Mouse (Mus musculus) thymus, postnatal 14 days (tissue): ENCODE measurements around the gene Fam19a3.
"Not testable (repeated sequence)": the region's sequence is repeated elsewhere in the genome, so short reads cannot be mapped to it uniquely, and the experiment has no call there.

Experiments used
- DNase-seq: peaks from one replicate; pipeline ENCODE4 v3.0.0; 2021

Gene Fam19a3

DNA sequence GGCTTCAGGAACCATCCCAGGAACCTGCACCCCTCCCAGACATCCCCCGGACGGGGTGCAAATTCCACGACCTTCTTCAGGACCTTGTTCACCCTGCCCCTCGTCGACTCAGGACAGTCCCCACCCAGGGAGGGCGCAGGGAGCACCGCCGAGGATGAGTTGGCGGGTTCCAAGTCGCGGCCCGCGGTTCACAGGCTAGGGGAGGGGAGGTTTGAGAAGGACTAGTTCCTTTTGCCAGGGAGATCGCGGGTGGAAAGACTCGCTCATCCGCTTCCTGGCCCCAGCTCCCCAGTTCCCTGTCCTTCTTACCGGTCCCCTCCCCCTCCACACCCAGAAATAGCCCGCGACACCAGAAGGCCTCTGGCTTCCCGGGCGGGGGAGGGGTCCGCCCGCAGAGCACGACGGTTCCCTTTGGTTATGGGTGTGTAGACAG is at the start of gene Fam19a3:
Gene Fam19a3, minus strand, starts transcription at position 370 of the 433 bp plus-strand sequence.
- DNase-seq, result peak; percentile 46

DNA sequence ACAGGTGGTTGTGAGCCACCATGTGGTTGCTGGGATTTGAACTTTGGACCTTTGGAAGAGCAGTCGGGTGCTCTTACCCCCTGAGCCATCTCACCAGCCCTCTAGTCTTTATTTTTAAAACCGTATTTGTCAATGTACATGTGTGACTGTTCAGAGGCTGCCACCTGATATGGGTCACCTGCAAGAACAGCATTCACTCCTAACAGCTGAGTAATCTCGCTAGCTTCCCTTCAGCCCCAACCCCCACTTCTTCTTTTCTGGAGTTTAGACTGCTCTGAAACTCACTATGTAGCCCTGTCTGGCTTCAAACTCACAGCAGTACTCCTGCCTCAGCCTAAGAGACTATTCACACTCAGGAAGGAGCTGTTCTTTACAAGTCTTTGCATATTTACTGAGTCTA is 40.8 kb upstream of the Fam19a3 start:
- no peak for DNase-seq

DNA sequence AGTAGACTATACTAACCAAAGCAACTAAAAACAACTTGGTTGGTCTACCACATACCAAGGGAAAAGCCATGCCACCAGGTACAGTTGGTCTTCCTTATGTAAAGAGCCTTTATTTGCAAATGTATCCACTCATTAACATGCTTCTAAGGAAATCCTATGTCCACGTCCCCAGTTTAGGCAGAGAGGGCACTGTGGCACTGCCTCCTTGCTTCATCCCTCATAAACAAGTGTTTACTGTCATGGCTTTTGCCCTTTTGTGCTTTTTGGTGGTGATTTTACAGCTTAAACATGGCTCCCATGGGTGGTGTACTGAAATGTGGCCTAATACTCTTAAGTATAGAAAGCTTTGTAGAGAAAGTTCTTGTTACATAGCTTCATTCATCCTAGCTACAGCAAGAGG is 38.8 kb upstream of the Fam19a3 start:
- DNase-seq, result no peak

DNA sequence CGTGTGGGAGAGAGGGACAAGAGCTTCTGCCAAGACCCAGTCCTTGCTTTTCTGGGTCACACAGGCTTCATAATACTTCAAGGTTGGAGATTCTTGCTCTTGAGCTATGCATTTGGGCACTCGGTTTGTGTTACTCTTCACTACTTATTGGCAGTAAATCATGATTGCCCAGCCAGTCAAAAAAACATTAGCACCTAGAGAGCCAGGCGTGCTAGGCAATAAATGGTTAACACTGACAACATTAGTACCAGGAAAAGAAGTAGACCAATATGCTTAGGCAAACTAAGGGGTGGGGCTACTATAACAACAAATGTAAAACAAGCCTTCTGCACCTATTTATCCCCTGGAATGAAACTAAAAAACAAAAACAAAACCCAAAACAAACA is 37.1 kb upstream of the Fam19a3 start:
- no peak for DNase-seq

DNA sequence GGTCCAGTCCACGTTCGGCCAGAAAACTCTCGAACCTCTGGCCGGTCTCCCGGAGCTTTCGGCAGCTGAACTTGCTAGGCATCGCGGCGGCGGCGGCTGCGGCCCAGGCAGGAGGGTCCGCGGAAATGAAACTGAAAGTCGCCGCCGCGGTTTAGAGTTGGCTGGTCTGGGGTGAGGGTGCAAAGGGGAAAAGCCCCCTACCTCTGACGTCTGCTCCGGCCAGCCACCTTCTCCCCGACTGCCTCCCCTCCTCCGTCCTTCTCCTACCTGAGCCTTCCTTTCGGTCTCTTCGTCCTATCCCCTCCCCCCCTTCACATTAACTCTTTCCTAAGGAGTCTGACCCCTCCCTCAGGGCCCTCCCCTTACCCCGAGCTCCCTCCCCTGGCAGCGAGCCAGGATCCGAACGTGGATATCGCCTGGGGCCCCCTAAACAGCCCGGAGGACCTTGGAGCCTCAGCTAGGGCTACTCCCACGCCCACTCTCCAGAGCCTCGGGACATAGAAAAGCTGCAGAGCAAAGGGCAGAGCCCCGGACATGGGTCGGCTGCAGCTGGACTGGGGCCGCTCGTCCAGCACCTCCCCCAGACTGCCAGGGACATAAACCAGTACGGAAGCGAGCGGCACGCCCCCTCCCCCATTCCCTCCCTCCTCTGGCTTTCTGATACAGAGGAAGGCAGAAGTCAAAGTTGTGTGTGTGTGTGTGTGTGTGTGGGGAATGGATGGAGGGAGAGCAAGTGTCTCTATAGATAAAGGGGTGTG is 36.5 kb upstream of the Fam19a3 start, which contains the start of gene Mov10:
Gene Mov10, minus strand, starts transcription at position 573 of the 758 bp plus-strand sequence.
- DNase-seq, result peak; percentile 81

DNA sequence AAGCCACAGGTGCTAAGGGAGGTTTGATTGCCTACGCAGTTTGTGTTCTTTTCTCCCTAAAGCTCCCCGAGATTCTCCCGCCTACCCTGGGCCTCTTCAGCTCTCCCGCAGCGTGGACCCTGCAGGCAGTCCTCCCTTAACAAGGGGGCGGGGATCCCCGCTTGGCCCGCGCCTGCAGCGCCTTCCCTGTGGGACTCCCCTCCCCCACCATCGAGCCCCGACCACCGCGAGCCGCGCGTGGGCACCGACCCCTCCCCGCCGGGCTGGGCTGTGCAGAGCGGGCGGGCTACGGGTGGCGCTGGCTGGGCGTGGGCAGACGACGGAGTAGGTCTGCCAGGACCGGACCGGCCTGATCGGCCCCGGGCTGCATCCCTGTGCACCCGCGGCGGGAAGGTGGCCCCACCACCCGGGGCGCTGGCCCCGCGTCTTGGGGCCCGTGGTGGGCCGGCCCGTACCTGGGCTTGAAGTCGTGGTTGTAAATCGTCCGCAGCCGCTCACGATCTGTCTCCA is 35.9 kb upstream of the Fam19a3 start:
- DNase-seq, result peak; percentile 77

DNA sequence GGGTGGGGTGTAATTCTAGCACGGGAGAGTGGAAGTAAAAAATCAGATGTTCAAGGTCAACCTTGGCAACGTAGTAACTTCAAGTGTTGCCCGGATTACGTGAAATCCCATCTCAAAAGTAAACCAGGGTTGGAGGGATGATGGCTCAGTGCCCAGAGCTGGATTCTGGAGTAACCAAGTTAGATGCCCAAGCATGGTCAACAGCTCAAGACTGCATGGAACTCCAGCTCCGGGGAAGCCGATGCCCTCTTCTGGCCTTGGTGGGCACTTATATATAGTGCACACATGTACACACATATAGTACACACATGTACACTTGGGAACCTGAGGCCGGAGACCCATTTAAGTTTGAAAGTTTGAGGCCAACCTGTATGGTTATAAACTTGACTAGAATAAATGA is 34.5 kb upstream of the Fam19a3 start:
- DNase-seq, result no peak

DNA sequence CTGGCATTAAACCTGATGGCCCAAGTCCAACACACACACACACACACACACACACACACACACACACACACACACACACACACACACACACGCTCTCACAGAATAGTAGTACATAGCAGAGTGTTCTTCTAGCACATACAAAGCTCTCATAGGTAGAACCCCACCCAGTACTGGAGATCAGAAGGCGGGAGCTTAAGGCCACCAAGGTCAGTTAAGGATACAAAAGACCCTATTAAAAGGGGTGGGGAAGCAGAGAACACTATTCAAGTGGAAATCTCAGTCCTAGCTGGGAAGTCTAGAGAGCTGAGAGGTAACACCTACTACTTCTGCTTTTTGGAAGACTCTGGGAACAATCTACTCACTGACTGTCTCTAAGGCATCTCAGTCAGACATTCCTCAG is 33.7 kb upstream of the Fam19a3 start:
- DNase-seq, result no peak

DNA sequence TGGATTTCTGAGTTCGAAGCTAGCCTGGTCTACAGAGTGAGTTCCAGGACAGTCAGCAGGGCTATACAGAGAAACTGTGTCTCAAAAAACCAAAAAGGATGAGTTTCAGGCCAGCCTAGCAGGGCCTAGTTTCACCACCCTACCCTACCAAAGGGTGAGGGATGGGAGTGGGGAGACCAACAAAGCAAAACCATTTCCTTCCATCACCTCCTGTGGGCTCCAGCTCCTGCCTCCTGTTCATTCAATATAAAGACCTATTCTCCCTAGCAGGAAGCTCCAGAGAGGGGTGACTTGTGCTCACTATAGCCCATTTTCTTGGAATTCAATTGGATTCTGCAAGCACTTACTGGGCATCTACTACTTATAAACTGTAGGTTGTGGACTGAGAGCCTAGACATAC is 33.1 kb upstream of the Fam19a3 start:
- DNase-seq, result no peak

DNA sequence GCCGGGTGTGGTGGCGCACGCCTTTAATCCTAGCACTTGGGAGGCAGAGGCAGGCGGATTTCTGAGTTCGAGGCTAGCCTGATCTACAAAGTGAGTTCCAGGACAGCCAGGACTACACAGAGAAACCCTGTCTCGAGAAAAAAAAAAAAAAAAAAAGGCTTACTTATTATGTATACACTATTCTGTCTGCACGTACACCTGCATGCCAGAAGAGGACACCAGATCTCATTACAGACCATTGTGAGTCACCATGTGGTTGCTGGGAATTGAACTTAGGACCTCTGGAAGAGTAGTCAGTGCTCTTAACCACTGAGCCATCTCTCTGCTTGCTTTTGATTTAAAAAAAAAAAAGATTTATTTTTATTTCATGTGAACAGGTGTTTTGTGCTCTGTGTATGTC is 31.6 kb upstream of the Fam19a3 start:
- not testable (repeated sequence) for DNase-seq

DNA sequence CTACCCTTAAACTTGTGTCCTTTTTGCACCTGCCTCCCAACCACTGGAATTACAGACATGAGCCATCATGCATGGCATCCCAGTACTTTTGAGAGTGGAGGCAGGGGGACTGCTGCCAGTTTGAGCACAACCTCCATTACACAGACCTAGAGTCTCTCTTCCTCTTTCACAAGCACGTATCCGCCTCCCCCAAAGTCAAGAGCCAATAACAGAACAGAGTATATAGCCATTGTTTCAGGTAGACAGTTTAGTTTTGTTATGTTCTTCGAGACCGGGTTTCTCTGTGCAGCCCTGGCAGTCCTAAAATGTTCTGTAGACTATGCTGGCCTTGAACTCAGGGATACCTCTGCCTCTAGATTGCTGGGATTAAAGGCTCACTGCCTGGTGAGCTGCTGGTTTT is 30.6 kb upstream of the Fam19a3 start:
- DNase-seq, result no peak

DNA sequence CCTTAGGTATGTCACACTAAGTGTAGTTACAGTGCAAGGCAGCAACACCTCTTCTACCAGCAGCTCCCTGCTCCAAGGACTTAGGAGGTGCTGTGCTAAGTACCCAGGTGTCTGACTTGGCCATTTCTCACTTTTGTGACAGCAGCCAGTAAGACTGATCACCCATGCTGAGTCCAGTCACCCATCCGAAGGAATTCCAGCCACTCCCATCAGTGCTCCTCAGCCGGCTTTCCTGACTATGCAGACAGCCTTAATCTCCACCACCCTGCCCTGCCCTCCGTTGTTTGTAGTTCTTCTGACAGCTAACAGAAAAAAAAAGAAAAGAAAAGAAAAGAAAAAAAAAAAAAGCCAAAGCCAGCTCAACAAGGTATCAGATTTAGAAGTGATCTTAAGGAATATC is 30.1 kb upstream of the Fam19a3 start:
- no peak for DNase-seq

DNA sequence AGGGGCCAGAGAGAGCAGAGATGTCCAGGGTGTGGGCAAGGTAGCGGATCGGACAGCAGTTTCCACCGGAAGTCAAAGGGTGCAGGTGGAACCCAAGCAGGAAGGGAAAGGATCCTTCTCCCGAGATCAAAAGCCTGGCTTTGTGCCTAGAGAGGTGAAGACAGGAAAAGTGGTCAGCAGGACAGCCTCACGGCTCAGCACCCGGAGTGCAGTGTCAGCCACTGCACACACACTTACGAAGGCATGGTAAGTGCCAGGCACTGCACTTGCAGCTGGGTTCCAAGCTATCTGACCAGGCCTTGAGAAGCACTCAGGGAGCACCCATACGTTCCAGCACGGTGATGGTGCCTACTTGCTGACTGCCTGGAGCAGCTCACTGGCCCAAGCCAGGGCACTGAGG is 23.9 kb upstream of the Fam19a3 start:
- DNase-seq, result no peak

DNA sequence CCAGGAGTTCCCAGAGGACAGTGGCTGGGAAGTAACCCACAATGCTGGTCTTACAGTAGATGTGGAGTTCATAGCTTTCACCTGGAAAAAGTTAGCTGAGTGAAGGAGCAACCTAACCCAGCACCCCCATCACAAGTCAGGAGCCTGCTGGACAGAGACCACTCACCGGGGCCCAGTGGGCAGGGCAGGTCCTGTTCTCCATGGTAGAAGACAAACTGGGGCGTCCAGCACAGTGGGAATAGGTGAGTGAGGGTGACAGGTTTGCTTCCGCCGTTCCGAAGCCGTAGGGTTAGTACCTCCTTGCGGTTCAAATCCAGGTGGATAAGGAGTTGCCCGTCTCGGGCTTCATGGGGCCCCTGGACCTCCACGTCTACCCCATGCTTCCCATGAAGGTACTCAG is 22.7 kb upstream of the Fam19a3 start:
- DNase-seq, result no peak

DNA sequence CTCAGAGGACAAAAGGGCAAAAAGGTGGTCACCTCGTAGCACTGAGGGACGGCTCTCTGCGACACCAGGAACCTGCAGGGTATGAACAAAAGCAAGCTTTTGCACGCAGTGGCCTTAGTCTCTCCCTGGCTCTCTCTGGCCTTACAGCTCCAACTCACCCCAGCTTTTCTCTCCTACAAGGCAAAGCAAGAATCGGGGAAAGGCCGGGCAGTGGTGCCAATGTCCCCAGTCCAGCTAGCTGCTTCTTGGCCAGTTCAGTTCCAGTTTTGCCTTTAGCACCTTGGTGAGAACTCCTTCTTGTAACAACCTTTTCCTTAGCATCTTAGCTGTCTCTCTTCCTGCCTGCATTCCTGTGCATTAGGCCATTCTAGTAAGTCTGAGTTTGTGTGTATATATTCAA is 19.8 kb upstream of the Fam19a3 start:
- no peak for DNase-seq

DNA sequence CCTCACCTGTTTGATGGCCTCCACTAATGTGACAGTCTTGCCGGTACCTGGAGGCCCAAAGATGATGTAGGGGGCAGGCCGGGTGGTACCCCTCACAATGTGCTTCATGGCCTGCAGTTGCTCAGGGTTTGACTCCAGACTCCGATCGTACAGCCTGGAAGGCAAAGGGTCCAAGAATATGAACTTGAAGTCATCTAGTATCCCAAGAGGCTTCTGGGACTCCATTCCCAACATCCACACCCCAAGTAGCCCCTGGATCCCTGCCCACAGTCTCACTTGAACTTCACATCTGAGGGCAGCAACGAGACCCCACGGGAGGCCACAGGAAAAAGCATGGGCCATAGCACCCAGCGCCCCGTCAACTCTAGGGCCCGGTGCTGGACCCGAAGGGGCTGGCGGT is 19.0 kb upstream of the Fam19a3 start:
- no peak for DNase-seq

DNA sequence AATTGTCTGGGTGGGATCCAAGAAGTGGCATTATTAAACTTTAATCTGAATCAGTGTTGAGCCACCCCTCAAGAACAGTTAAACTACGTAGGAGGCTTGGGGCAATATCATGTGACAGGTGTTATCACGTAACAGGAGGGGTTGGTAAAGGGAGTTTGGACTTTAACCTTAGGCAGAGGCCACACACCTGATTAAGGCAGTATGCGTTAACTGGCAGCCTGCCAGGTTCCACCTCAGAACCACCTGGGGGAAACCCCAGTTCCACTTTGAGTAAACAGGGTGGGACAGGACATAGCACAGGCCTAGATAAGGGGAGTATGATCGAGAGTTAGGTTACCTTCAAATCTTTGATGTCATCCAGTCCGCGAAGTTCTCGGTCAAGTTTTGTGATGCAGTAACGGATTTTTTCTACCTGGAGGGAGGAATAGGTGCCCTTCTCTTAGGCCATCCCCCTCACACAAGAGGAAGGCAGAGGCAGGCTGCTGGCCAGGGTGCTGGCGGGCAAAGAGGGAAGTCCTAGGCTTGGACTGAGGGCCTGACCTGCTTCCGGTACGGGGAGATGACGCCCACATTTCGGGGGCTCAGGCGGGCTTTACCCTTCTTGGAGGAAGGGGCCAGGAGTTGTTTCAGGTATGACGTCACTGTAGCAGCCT is 14.9 kb upstream of the Fam19a3 start:
- no peak for DNase-seq

DNA sequence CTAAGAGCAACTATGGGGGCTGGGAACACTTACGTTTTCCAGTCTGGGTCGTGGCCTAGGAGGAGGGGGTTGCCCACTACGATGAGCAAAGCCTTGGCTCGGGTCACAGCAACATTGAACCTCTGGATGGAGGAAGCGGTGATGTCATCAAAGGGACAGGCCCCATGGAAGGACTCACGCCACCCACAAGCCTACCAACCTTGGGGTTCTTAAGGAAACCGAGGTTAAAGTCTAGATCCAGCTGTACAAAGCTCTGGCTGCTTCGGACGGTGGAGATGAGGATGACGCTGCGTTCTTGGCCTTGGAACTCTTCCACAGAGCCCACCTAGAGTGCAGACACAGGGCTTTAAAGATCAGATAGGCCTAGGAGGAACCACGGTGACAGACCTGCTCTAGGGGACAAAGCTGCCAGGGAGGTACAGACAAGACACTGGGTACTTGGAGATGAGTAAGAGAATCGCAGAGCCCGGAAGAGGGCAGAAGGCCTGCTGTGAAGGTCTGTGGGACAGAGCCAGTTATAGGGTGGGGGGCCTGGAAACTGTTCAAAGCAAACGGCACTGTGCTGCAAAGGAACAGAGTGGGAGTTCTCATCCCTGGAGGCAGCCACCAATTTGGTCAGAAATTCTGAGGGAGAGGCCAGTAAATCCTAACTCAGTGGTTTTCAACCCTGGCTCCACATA is 14.2 kb upstream of the Fam19a3 start:
- no peak for DNase-seq

DNA sequence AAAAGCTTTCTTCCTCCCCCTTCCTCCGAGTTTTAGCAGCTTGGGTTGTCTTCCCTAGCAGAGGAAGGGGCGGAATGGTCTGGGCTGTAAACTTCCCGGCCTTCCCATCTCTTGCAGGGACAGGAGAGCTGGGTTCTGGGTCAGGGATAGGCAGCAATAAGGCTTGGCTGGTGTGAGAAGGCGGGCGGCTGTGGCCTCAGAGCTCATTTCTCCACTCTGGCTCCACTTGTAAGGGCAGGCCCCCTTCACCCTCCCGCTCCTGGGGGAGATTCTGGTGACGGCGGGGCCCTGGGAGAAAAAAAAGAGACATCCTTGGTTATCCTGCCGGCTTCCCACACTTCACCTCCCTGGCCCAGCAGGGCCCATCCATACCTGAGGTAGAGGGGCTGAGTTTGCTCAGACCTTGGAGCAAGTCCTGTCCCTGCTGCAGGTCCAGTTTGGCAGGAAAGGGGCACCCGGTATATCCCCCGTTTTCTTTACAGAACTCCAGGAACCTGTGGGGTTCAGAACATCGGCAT is 13.4 kb upstream of the Fam19a3 start:
- DNase-seq, result no peak

DNA sequence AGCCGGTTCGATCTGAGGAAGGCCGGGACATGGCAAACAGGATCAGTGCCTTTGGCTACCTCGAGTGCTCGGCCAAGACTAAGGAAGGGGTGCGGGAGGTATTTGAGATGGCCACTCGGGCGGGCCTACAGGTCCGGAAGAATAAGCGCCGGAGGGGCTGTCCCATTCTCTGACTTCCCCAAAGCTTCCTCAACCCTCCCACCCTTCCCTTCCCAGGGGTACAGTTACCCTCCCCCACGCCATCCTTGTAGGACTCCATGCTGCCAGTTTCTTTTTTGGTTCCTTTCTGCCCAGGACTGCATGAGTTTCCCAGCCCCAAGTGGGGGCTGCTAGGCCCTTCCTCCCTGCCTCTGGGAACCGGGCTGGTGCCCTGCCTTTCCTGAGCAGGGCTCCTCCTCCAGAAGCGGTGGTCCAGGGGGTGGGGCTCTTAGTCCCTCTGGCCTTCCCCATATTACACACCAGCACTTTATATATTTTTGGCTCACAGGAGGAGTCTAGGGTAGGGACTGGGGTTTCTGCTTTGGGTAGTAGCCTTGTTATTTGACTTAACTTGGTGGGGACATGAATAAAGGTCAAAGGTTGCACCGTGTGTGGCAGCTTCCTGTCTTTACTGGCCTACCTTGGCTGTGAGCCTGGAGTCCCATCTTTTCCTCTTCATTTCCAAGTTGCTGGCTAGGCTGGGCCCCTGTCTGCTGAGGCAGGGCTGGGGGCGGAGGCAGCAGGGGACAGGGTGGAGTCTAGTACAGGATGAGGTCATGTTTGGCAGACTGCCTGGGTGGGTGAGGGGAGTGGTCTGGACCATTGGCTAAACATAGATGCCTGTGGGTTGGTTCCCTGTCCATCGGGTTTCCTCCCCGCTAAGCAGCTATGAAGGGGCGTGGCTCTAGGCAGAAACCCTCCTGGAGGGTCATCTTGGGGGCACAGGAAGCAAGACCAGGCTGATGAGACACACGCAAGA is 12.5 kb upstream of the Fam19a3 start:
- DNase-seq, result no peak

DNA sequence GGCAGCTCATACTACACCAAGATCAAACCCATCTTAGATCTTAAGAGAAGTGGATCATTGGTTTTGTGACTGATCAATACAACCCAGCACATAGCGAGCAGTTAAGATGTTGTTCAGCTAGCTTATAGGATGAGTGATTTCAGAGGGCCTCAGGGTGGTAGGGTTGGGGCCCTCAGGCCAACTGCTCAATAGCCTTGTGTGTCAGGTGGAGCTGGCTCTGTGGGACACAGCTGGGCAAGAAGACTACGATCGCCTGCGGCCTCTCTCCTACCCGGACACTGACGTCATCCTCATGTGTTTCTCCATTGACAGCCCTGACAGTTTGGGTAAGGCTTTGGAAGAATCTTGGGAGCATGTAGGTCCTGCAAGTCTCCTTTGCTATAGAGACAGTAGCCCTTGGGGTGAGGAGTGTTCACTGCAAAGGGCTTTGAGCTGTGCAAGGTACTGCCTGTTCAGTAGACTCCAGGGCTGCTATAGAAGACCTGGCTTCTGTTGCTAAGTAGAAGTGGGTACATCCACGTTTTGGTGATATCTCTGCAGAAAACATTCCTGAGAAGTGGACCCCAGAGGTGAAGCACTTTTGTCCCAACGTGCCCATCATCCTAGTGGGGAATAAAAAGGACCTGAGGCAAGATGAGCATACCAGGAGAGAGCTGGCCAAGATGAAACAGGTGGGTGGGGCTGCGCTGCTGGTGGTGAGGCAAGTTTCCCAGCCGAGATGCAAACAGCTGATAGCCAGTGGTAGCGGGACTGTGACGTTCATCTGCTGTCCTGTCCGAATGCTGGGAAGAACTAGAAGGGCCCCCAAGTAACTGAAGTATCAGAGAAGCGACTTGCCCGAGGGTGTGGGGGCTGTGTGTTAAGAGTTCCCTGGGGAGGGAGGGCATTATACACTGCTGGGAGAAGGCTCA is 11.0 kb upstream of the Fam19a3 start:
- no peak for DNase-seq
